Mouse (Mus musculus) telencephalon, adult 2 months (tissue): ENCODE results near the gene AC192777.2.
"Not testable (repeated sequence)": the region's sequence is repeated elsewhere in the genome, so short reads cannot be mapped to it uniquely, and the experiment has no call there.

ENCODE experiments used
- DNase-seq: peaks from one replicate; pipeline ENCODE4 v3.0.0-alpha.2; 2011; ENCODE audit warnings: low read depth, low spot score

AC192777.2 gene

GRCm38 (mm10) chr17:40095150-40095549, at the start of gene AC192777.2:
AC192777.2 (plus strand) TSS chr17:40095450.
- not testable (repeated sequence) for DNase-seq

DNA sequence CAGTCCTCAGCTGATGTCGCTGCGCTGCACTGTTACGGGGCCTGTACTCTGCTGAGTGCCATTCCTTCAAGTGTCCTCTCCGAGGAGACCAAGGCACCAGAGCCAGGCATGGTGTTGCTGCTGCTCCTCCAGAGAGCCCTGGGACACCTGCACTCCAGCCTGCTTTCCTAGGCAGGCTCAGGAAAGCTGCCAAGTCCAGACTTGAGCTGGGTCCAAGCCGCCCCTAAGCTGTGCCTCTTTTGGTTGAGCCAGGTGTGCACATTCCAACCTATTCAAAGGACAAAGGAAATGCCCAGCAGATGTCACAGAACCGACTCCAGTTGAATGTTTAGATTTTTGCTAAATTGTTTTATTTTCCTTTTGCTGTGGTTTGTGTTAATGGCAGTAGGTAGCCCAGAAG, 20.9 kb downstream of the AC192777.2 start:
- DNase-seq, result not testable (repeated sequence)

DNA sequence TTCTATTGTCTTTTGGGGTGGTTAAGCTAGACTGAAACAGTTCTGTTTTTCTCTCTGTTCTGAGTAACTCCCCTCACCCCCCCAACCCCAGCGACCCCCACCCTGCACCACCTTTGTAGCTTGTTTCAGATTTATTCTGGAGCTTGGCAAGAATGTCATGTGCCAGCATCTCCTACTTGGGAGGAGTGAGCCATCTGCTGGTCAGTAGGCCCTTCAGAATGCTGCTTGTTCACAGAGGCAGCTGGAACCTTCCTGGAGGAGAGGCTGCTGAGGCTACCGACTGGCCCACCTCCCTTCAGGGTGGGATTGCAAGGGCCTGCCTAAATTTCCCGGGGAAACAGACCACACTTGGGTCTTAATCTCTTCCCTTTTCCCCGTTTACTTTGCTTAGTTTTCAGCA, 21.6 kb downstream of the AC192777.2 start:
- not testable (repeated sequence) for DNase-seq
